Mouse (Mus musculus): ENCODE measurements around the gene Il2rb.

Il2rb gene

DNA sequence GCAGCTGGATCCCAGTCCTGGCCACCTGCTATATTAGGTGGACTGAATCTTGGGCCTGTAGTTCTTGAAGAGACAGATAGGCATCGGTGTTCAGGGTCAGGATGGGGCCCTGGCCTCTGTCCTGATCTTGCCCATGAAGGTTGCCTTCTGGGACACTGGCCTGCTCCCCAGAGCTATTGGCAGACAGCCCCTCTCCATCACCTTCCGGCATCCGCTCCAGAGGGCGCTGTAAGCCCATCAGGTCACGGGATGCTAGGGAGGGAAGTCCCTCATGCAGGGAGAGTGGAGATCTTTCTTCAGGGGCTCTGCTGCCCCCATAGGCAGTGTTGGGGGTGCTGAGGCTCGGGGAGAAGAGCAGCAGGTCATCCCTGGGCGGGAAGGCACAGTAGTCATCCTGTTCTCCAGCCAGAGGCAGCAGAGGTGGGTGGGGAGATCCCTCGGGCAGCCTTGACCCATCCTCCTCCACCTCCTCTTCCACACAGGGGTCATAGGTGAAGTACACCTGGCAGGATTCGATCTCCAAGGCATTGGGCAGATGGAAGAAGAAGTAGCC is 13.5 kb downstream of the Il2rb start:
- no peak for DNase-seq (ENCODE audit: low read depth, low spot score)

DNA sequence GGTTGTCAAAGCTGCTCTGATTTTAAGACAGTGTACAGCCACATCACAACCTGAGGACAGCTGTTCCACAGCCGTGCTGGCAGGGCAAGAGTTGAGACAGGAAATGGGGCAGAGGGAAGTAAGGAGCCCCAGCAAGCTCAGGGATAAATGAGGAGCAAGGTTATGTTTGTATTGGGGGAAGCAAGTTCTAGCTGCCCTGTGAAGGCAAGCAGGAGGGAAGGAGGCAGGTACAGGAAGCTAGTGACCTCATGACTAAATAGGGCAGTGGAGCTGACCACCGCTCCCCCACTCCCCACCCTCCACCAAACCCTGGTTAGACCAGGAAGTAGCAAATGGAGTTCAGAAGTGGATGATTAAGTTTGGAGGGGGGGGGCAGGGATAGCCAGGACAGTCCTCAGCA is 14.1 kb downstream of the Il2rb start:
- no peak for DNase-seq (ENCODE audit: low read depth, low spot score)

GRCm38 (mm10) chr15:78480111-78480510 is 15.0 kb downstream of the Il2rb start:
- DNase-seq (ENCODE audit: low read depth, low spot score), result no peak

DNA sequence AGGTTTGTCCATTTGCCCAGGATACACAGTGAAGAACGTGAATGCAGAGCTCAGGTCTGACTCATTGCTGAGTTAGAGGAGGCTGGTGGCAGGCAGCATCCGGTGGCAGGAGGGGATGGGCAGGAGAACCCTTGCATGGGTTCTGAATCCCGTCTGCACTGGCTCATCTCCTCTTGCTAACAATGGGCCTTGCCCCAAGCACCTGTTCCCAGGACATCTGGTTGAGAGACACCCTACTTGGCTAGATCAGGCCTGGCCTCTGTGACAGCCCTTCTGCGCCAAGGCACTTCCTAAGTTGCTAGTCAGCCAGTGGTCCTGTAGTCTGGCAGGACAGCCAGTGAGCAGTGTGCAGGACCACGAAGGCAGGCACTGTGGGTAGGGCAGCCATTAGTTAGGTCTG is 15.6 kb downstream of the Il2rb start:
- no peak for DNase-seq (ENCODE audit: low read depth, low spot score)

DNA sequence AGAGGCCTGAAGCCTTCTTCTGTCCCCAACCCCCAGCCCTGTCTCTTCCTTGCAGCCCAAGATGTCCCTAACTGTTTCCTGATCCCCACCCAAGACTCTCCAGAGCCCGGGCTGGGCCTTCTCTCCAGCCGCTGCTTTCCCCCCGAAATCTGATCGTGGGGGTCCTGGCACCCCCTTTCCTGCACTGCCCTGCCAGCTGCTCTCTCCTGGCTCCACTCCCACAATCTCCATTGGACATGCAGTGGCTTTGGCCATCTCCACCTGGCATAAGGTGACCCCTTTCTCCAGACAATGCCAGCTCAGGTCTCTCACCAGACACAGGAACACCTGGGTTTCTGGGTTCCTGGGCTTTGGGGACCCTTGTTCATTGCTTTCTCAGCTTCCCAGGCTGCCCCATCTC is 17.0 kb downstream of the Il2rb start:
- DNase-seq (ENCODE audit: low read depth, low spot score), result no peak

GRCm38 (mm10) chr15:78476878-78477277 is 18.2 kb downstream of the Il2rb start:
- no peak for DNase-seq (ENCODE audit: low read depth, low spot score)

DNA sequence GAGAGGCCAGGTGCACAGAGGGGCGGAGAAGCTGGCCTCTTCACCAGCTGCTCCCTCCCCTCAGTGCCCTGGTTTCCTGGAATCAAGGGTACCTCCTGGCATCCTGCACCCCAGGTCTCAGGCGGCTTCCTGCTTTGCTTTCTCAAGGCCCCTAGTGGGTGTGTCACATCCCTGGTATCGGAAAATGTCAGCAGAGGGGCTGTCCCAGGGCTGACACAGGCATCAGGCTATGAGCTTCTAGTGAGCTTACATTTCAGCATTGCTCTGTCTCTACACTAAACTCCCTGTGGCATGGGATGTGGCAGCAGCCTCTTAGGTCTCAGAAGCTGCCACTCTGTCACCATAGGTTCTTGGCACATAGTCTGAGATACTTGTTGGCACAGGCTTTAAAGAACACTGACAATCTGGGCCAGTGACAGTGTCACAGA is 19.5 kb downstream of the Il2rb start:
- no peak for DNase-seq (ENCODE audit: low read depth, low spot score)

- DNase-seq (ENCODE audit: low read depth, low spot score), result no peak
Observed at GRCm38 (mm10) chr15:78473442-78473841, 21.6 kb downstream of the Il2rb start.

- no peak for DNase-seq (ENCODE audit: low read depth, low spot score)
Observed at GRCm38 (mm10) chr15:78471902-78472301, 23.2 kb downstream of the Il2rb start.

DNA sequence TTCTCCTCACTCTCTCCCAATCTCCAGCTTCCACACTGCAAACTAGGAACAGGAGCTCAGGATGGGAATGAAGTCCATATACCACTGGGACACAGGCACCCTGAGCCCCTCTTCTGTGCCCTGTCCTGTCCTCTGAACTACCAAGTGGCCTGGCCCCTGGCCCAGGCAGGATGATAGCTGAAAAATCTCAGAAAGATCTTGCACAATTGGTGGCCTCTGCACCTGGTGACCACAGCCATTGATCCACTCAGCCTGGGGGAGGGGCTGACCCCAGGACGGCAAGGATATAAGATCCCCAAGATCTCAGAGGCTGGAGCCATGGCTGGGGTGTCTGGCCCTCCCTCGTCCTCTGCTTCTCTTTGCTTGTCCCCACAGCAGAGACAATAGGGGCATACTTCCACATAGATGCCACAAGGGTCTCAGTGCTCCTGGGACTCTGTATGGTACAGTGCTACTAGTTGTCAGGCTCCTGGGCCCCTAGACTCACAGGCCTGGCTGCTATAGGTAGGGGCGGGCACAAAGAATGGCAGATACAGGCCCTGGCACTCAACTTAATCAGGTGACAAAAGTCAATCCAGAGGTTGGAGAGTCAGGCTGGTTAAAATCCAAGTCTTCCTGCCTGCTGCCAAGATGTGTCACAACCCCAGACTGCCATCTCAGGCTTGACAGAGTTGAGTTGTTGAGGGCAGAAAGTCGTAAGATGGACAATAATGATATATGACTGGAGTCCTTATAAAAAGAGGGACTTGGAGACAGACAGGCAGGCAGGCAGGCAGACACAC is 24.4 kb downstream of the Il2rb start:
- no peak for DNase-seq (ENCODE audit: low read depth, low spot score)

DNA sequence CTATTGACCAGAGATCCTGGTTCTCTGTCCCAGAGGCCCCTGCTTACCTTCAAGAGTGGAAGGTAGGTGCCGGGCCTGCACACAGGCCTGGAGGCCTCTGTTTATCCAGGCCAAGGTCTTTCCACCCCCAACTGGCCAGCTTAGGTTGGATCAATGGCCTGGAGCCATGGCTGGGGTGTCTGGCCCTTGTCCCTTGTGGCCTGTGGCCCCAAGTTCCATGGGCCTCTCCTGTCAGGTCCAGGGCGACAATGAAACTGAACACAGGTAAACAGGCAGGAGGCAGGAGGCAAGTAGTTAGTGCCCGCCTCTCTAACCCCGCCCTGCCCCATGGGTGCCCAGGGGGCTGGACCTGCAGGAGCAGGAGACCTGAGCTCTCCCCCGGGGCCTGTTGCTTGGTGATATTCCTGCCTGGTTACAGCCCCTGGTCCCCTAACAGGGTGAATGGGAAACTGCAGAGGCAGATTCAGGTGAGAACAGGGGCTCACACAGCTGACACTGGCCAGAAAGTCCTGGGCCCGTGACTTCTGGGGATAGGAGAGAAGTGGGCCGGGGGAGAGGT is 26.6 kb downstream of the Il2rb start, which contains the start of gene Tmprss6:
Gene Tmprss6, minus strand, starts transcription at position 256 of the 559 bp plus-strand sequence.
- no peak for DNase-seq (ENCODE audit: low read depth, low spot score)

DNA sequence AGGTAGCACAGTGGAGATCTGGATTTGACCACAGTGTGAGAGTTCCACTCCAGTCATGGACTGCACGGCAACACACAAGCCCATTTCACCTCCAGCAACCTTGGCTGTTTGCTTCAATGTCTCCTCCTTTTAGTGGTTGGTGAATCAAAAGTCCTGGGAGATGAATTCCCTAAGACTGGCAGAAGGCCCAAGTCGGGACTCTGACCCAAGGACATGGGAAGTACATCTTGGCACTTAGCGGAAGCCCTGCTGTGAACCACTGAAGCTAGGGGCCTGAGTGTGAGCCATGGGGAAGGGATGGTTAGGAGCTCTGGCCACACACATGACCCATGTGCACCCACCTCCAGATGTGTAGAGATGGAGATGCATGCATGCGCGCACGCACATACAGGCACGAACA is 27.5 kb downstream of the Il2rb start:
- no peak for DNase-seq (ENCODE audit: low read depth, low spot score)

- DNase-seq (ENCODE audit: low read depth, low spot score), result no peak
Observed at GRCm38 (mm10) chr15:78466809-78467208, 28.3 kb downstream of the Il2rb start.

DNA sequence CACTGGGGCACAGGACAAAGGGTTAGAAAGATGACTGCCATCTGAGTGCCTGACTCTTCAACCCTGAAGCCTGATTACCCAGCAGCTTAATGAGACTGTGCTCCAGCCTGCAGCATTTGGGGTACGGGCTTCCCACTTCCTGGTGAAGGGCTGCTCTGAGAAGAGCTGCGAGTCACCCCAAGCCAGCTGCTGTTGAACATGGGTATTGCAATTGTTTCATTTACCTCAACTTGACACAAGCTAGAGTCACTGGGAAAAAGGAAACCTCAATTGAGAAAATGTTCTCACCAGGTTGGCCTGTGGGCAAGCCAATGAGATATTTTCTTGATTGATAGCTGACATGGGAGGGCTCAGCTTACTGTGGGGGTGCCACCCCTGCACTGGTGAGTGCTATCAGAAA is 32.1 kb downstream of the Il2rb start:
- no peak for DNase-seq (ENCODE audit: low read depth, low spot score)

- no peak for DNase-seq (ENCODE audit: low read depth, low spot score)
Observed at GRCm38 (mm10) chr15:78457193-78457592, 37.9 kb downstream of the Il2rb start.

- no peak for DNase-seq (ENCODE audit: low read depth, low spot score)
Observed at GRCm38 (mm10) chr15:78456051-78456450, 39.0 kb downstream of the Il2rb start.

- DNase-seq (ENCODE audit: low read depth, low spot score), result no peak
Observed at GRCm38 (mm10) chr15:78455168-78455567, 39.9 kb downstream of the Il2rb start.

- no peak for DNase-seq (ENCODE audit: low read depth, low spot score)
Observed at GRCm38 (mm10) chr15:78452929-78453328, 42.1 kb downstream of the Il2rb start.

GRCm38 (mm10) chr15:78451201-78451600 is 43.9 kb downstream of the Il2rb start:
- no peak for DNase-seq (ENCODE audit: low read depth, low spot score)

GRCm38 (mm10) chr15:78450419-78450768 is 44.7 kb downstream of the Il2rb start:
- DNase-seq (ENCODE audit: low read depth, low spot score), result no peak

GRCm38 (mm10) chr15:78449694-78450418 is 45.2 kb downstream of the Il2rb start:
- DNase-seq (ENCODE audit: low read depth, low spot score), result no peak

- DNase-seq (ENCODE audit: low read depth, low spot score), result no peak
Observed at GRCm38 (mm10) chr15:78449131-78449530, 45.9 kb downstream of the Il2rb start.
